Mouse (Mus musculus) heart, embryonic 15.5 days (tissue): ENCODE data around the gene Etnk1. TPM values are rescaled to one million over a fixed set of nuclear protein-coding genes. Genes with fewer than 3 reads are reported as not detected.
"Not testable (repeated sequence)": the region's sequence is repeated elsewhere in the genome, so short reads cannot be mapped to it uniquely, and the experiment has no call there.

Experiments
- ATAC-seq: fragments of 200-750 bp; cut with Nextera tagmentation; replicated peaks from 2 replicates; pipeline ENCODE4 v1.8.0; 2017; ENCODE audit warnings: low read depth, moderate TSS enrichment; ENCODE audit not compliant: insufficient number of reproducible peaks, insufficient read depth, low FRiP score
- H3K27ac ChIP-seq: fragments of 300-500 bp; sonication (generic); 2 replicates; pipeline ENCODE4 v1.5.1; 2015; ENCODE audit warnings: mild to moderate bottlenecking, inconsistent platforms
- H3K27me3 ChIP-seq: fragments of 300-500 bp; sonication (generic); 2 replicates; pipeline ENCODE4 v1.6.1; 2015; ENCODE audit warnings: inconsistent platforms
- H3K36me3 ChIP-seq: fragments of 300-500 bp; sonication (generic); 2 replicates; pipeline ENCODE4 v1.6.1; 2015; ENCODE audit warnings: mild to moderate bottlenecking, inconsistent platforms
- H3K4me1 ChIP-seq: fragments of 300-500 bp; sonication (generic); replicated peaks from 2 replicates; pipeline ENCODE4 v1.6.1; 2015; ENCODE audit warnings: inconsistent platforms
- H3K4me2 ChIP-seq: fragments of 300-500 bp; sonication (generic); 2 replicates; pipeline ENCODE4 v1.6.1; 2015; ENCODE audit warnings: inconsistent platforms, mild to moderate bottlenecking, moderate library complexity
- H3K4me3 ChIP-seq: fragments of 300-500 bp; sonication (generic); 2 replicates; pipeline ENCODE4 v1.5.1; 2015; ENCODE audit warnings: mild to moderate bottlenecking, inconsistent platforms
- H3K9ac ChIP-seq: fragments of 300-500 bp; sonication (generic); 2 replicates; pipeline ENCODE4 v1.6.1; 2015; ENCODE audit warnings: mild to moderate bottlenecking, inconsistent platforms
- H3K9me3 ChIP-seq: fragments of 300-500 bp; sonication (generic); replicated peaks from 2 replicates; pipeline ENCODE4 v1.6.1; 2016; ENCODE audit warnings: inconsistent platforms
- WGBS: fragments of 180-500 bp; shearing (Covaris S2); methylation state at CpG from one replicate; pipeline ENCODE4 v1.1.7; 2015; ENCODE audit warnings: mixed read lengths; 5-methylcytosine and 5-hydroxymethylcytosine counted together
- polyA plus RNA-seq: library from polyadenylated mRNA; unstranded; fragments of >200 nt; fragmentation: Nextera tagmentation; extraction: Ambion mirVana; gene quantifications from 2 replicates; pipeline ENCODE4 v1.2.1, GENCODE M21; 2015

Gene Etnk1
- polyA plus RNA-seq, 1 experiment from 2014 or later: 10.8 TPM

DNA sequence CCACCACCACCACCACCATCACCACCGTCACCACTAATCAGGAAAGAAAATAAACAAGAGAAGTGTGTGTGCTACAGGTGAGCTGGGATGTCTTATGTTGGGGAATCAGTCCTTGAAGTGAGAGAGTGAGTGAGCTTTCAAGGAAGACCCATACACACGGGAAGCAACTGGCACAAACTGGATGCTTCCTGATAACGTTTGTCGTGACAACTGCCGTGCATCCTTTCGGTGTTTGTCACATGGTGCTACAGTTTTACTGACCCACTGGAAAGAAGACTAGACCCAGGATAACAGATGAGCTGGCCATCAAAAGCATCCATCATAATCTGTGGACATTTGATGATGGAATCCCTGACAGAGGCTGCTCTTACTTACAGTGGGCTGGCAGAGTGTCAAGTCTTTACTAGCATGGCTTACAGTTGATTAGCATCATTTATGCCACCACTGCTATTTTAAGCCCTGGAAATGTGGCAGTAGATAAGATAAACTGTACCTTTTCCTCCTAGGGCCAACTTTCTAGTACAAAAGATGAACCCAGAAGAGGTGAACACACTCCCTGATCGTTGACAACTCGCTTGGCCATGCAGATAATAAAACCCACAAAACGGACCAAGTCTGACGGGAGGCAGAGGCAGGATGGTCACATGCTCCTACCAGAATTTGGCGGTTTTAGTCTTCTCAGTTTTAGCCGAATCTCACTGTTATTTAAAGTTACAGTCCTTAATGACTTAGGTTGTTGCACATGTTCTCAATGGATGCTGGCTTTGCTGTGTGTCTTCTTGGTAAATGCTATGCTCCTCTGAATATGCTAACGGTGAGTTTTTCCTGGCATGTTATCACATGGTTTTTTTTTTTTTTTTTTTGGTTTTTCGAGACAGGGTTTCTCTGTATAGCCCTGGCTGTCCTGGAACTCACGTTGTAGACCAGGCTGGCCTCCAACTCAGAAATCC, 2.8 kb upstream of the Etnk1 start:
- Histone ChIP-seq H3K4me3 (no peak overlapping the region), H3K9me3 (no peaks in the 10 kb centered on the region), H3K9ac (no peak overlapping the region), H3K4me2 (no peak overlapping the region), H3K27ac (no peak overlapping the region), H3K27me3 (no peaks in the 10 kb centered on the region), H3K36me3 (no peaks in the 10 kb centered on the region), H3K4me1 (peaks cover 24% of the 10 kb centered on the region)
- WGBS: 79% methylated on average over 15 of the region's 15 CpGs
- no peak for ATAC-seq

DNA sequence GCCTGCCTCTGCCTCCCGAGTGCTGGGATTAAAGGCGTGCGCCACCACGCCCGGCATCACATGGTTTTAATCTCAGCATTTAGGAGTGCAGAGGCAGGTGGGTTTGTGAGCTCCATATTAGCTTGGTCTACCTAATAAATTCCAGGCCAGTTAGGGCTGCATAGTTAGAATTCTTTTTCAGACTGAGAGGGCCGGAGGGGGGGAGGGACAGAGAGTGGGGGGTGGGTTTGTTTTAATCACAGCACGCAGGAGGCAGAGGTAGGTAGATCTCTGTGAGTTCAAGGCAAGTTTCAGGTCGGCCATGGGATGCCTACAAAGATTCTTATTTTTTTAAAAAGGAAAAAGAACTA, 2.1 kb upstream of the Etnk1 start:
- Histone ChIP-seq H3K4me2 (no peak overlapping the region), H3K4me1 (peaks cover 24% of the 10 kb centered on the region), H3K4me3 (no peak overlapping the region), H3K9ac (no peak overlapping the region), H3K9me3 (no peaks in the 10 kb centered on the region), H3K27me3 (no peaks in the 10 kb centered on the region), H3K36me3 (no peaks in the 10 kb centered on the region), H3K27ac (no peak overlapping the region)
- whole genome bisulfite sequencing: 78% methylated on average over 8 of the region's 8 CpGs
- no peak for ATAC-seq

DNA sequence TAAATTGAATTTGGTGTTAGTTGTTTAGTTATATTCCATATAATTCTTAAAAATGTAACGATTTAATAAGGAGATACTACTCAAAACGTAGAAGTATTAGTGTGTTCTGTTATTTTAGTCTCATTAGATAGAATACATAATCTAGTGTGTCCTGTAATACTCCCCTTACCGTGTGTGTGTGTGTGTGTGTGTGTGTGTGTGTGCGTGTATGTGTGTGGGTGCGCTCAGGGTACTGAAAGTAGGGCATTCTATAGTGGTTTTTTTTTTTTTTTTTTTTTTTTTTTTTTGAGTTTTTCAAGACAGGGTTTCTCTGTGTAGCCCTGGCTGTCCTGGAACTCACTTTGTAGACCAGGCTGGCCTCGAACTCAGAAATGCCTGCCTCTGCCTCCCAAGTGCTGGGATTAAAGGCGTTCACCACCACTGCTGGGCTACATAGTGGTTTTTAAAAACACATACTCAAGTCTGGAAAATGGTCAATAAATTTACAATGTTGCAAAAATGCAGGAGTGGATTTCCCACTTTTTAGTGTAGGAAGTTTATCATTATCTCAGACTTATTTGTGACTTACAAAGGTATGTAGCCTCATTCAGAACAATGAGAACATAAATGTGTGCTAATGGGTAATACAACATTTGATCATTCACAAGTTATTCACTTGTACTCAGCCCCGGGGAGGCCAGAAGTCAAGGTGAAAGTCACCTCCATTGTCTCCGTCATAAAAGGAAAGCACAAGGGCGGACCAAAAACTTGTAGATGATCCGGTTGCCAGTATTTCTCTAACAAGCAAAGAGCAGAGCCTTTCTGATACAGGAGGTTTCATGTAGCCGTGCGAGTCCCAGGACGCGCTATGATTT, 1.4 kb upstream of the Etnk1 start:
- H3K9ac ChIP-seq: peak overlapping the region; percentile 83; the same call in 1 of the 2 replicates
- peaks cover 30% of the 10 kb centered on the region for H3K4me1 ChIP-seq
- peak overlapping the region; percentile 85 for H3K4me2 ChIP-seq
- no peak for ATAC-seq
- peak overlapping the region; percentile 84 for H3K4me3 ChIP-seq
- no peaks in the 10 kb centered on the region for H3K9me3 ChIP-seq
- H3K36me3 ChIP-seq: no peaks in the 10 kb centered on the region
- WGBS: 65% methylated on average over 15 of the region's 15 CpGs
- no peaks in the 10 kb centered on the region for H3K27me3 ChIP-seq
- no peak overlapping the region for H3K27ac ChIP-seq

DNA sequence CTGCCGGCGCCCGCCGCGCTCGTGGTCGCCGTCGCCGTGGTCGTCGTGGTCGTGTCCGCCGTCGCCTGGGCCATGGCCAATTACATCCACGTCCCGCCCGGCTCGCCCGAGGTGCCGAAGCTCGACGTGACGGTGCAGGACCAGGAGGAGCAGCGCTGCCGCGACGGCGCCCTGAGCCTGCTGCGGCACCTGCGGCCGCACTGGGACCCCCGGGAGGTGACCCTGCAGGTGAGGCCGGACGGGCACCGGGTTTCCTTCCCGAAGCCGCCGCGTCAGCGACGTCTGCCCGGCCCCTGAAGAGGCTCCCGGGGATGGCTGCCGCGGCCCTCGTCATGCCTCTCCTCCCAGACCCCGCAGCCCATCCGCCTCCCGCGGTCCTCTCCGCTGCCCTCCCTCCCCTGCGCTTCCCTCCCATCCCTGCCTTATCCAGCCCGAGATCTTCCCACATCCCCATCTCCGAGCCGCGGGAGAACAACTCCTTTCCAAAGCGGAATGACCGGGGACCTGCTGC, 443 bp downstream of the Etnk1 start:
- peak overlapping the region; percentile 84 for H3K4me3 ChIP-seq
- H3K4me1 ChIP-seq: peaks cover 27% of the 10 kb centered on the region
- peak overlapping the region; percentile 83 for H3K9ac ChIP-seq
- peak overlapping the region; percentile 95 for H3K27ac ChIP-seq
- WGBS: under 1% methylated on average over 60 of the region's 60 CpGs
- H3K36me3 ChIP-seq: no peaks in the 10 kb centered on the region
- no peaks in the 10 kb centered on the region for H3K27me3 ChIP-seq
- peak; percentile 40 for ATAC-seq
- peak overlapping the region; percentile 85 for H3K4me2 ChIP-seq
- no peaks in the 10 kb centered on the region for H3K9me3 ChIP-seq

DNA sequence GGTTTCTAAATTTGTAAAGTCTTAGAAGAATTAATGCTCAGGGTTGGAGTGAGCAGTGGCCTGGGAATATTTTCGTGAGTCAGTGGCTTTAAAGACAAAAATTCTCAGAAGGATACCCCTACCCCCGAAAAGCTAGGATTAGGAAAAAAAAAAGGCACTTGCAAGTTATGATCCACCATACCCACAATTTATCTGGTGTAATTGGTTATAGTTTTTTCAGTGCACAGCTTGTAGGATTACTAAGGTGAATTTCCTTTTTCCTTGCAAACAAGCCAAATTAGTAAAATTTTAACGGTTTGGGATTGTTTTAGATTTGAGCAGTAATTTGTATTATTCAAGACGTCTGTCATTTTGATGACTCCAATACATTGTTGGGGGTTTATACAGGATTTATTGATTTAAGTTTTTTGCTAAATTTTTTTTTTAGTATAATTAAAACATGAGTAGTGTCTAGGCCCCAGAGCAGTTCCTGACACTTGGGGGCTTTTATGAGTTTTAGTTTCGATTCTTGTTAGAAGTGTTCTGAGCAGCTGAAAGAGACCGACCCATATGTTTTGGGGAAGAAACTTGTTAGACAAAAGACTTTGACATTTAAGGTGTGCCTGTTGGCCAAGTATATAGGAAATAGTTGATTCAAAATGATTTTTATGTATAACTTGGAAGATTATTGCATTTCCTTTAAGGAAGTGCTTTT, 1.1 kb downstream of the Etnk1 start:
- Histone ChIP-seq H3K27me3 (no peaks in the 10 kb centered on the region), H3K36me3 (no peaks in the 10 kb centered on the region), H3K9me3 (no peaks in the 10 kb centered on the region), H3K4me3 (peak overlapping the region; percentile 84), H3K27ac (peak overlapping the region; percentile 95), H3K4me1 (peaks cover 27% of the 10 kb centered on the region), H3K9ac (peak overlapping the region; percentile 83), H3K4me2 (peak overlapping the region; percentile 85)
- ATAC-seq: no peak
- WGBS: 30% methylated on average over 6 of the region's 6 CpGs

DNA sequence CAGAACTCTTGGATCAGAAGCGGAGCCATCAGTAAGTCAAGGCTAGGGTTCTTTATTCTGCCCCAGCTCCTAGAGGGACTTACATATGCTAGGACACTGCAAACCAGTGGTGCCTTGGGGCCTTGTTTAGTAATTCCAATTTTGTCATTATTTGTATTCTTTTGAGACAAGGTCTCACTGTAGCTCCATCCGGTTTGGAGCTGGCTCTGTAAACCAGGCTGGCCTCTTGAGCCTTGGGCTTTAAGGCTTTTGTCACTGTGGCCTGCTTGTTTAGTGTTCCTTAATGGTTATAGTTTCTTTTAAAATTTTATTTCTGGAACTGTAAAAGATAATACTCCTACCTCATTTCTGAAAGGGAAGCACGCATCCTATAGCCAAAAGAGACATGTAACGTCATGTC, 2.4 kb downstream of the Etnk1 start:
- Histone ChIP-seq H3K9me3 (no peaks in the 10 kb centered on the region), H3K4me1 (peaks cover 27% of the 10 kb centered on the region), H3K36me3 (no peaks in the 10 kb centered on the region), H3K27ac (no peak overlapping the region), H3K4me3 (no peak overlapping the region), H3K27me3 (no peaks in the 10 kb centered on the region), H3K4me2 (peak overlapping the region; percentile 85), H3K9ac (no peak overlapping the region)
- WGBS: 86% methylated on average over 4 of the region's 4 CpGs
- no peak for ATAC-seq

DNA sequence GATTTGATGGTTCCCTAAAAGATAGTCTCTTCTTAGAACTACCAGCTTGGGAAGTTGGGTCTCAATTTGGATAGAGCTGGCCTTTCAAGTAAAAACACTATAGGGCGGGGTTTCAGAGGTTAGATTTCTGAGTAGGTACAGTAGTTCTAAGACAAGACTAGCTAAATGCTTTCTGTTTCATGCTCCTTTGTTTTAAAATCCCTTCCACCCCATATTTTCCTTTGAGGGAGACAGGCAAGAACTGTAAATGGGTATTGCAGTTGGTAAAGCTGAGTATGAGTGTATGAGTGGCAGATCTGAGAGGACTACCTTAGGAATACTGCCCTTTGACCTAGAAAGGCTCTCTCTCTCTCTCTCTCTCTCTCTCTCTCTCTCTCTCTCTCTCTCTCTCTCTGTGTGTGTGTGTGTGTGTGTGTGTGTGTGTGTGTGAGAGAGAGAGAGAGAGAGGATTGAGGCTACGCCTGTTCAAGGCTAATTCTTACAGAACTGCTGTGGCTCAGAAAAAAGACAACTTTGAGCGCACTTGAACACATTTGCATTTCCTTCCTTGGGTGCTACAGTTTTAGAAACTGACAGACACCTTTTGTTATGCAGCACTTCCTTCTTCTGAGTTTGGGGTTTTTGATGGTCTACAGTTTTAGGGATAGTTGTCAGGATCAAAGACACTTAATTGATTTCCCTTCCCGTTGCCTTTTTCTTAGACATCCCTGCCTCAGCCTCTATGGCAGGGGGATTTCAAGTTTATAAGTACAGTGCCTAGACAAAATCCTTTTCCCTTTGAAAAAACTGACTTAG, 3.3 kb downstream of the Etnk1 start:
- Histone ChIP-seq H3K4me1 (peaks cover 32% of the 10 kb centered on the region), H3K4me2 (no peak overlapping the region), H3K9me3 (no peaks in the 10 kb centered on the region), H3K9ac (no peak overlapping the region), H3K4me3 (no peak overlapping the region), H3K27ac (peak overlapping the region; percentile 20; the same call in 1 of the 2 replicates), H3K27me3 (no peaks in the 10 kb centered on the region), H3K36me3 (no peaks in the 10 kb centered on the region)
- 77% methylated on average over 4 of the region's 4 CpGs for WGBS
- ATAC-seq: no peak

DNA sequence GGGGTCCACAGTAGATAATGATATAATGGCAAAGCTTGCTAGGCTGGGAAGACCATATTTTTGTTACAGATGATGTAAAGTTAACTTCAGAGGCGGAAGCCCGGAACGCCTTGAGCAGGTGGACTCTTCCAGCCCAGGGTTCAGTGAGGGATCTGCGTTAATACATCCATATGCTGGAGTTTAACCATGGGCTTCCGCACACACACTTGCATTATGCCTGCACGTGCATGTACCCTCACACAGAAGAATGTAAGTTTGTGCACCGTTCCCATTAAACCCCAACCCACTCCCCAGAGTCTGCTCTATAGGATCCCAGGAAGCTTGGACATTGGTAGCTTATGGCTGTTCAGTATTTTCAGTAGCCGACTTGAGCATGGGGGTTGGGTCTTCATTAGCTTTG, 4.0 kb downstream of the Etnk1 start:
- WGBS: 91% methylated on average over 8 of the region's 8 CpGs
- no peaks in the 10 kb centered on the region for H3K27me3 ChIP-seq
- no peak overlapping the region for H3K4me2 ChIP-seq
- H3K9ac ChIP-seq: no peak overlapping the region
- no peaks in the 10 kb centered on the region for H3K9me3 ChIP-seq
- peaks cover 29% of the 10 kb centered on the region for H3K4me1 ChIP-seq
- H3K4me3 ChIP-seq: no peak overlapping the region
- H3K36me3 ChIP-seq: no peaks in the 10 kb centered on the region
- ATAC-seq: no peak
- no peak overlapping the region for H3K27ac ChIP-seq

DNA sequence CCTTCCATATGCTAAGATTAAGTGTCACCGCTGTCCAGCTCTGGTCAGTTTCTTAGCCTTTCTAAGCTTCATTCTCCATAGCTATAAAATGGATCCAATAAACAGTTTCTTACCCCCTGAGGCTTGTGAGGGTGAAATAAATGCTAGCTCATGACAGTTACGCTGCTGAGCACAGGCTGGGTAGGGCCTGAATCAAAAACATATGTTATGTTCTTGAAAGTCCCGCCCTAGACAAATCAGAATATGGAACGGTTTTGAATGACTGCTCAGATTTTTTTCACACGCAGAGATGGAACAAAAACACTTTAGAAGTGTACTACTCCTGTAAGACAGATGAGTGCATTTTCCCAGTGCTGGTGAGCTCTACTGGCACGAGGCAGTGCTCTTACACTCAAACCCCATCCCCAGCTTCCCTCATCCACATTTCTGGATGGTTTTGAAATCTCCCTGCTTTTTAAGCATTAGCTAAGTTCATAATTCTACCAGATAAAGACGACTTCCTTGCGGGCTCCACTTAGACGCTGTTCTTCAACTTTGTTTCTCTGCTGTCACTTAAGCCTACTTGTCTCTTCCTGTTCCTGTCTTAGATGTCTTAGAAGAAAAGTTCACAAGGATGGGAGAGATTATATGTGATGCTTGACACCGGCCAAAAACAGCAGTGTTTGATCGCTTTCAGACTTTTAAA, 4.9 kb downstream of the Etnk1 start:
- H3K27ac ChIP-seq: no peak overlapping the region; the same call in 1 of the 2 replicates

DNA sequence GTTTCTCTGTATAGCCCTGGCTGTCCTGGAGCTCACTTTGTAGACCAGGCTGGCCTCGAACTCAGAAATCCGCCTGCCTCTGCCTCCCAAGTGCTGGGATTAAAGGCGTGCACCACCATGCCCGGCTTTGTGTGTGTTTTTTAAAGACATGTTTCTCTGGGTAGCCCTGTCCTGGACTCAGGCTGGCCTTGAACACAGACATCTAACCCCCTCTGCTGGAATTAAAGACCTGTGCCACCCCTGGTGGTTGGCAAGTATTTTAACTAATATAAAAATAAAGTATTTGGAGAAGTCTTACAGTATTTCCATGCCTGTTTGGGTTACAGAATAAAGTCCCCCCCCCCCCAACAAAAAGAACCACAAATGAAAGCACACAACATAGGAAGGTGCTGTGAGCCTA, 5.7 kb downstream of the Etnk1 start:
- ATAC-seq, H3K36me3 ChIP-seq, H3K27ac ChIP-seq, H3K4me3 ChIP-seq, H3K27me3 ChIP-seq, H3K4me2 ChIP-seq, H3K9ac ChIP-seq, H3K9me3 ChIP-seq: not testable (repeated sequence)
- peaks cover 24% of the 10 kb centered on the region for H3K4me1 ChIP-seq
- 87% methylated on average over 4 of the region's 4 CpGs for WGBS

More for the DNA sequence above, 4.9 kb downstream of the Etnk1 start:
- no peaks in the 10 kb centered on the region for H3K27me3 ChIP-seq
- no peaks in the 10 kb centered on the region for H3K9me3 ChIP-seq
- no peak for ATAC-seq
- no peak overlapping the region for H3K4me2 ChIP-seq
- H3K4me1 ChIP-seq: peaks cover 25% of the 10 kb centered on the region
- no peak overlapping the region for H3K4me3 ChIP-seq
- WGBS: 69% methylated on average over 11 of the region's 11 CpGs
- H3K9ac ChIP-seq: no peak overlapping the region
- H3K36me3 ChIP-seq: no peaks in the 10 kb centered on the region
